Mouse (Mus musculus): ENCODE results near the gene Dbndd1. TPM values are rescaled to one million over a fixed set of nuclear protein-coding genes. Genes with fewer than 3 reads are reported as not detected.

Gene Dbndd1
- polyA plus RNA-seq, 1 experiment from 2014 or later: 1.6 TPM

Other genes starting within 250 kb of the Dbndd1 start
- gene Fanca, start 196.9 kb downstream of the Dbndd1 start, polyA plus RNA-seq (2014; fragmentation: Nextera tagmentation; extraction: Ambion mirVana): 39.7 and 46.8 TPM in 2 replicates
- 6.5 and 6.7 TPM in 2 replicates for gene Spire2, start 182.8 kb downstream of the Dbndd1 start, polyA plus RNA-seq (2014; fragmentation: Nextera tagmentation; extraction: Ambion mirVana)
- 136 and 147 TPM in 2 replicates for gene Tcf25, start 141.7 kb downstream of the Dbndd1 start, polyA plus RNA-seq (2014; fragmentation: Nextera tagmentation; extraction: Ambion mirVana)
- 0.04 and 0.06 TPM in 2 replicates for gene Mc1r, start 108.4 kb downstream of the Dbndd1 start, polyA plus RNA-seq (2014; fragmentation: Nextera tagmentation; extraction: Ambion mirVana)
- 6.0 and 6.9 TPM in 2 replicates for gene Tubb3, start 104.0 kb downstream of the Dbndd1 start, polyA plus RNA-seq (2014; fragmentation: Nextera tagmentation; extraction: Ambion mirVana)
- 27.0 and 32.7 TPM in 2 replicates for gene Def8, start 91.9 kb downstream of the Dbndd1 start, polyA plus RNA-seq (2014; fragmentation: Nextera tagmentation; extraction: Ambion mirVana)
- gene Afg3l1, start 37.6 kb downstream of the Dbndd1 start, polyA plus RNA-seq (2014; fragmentation: Nextera tagmentation; extraction: Ambion mirVana): 42.2 and 43.0 TPM in 2 replicates
- gene Gas8, start 3.4 kb upstream of the Dbndd1 start, polyA plus RNA-seq (2014; fragmentation: Nextera tagmentation; extraction: Ambion mirVana): 13.7 and 15.5 TPM in 2 replicates
- gene Rhou, start 138.5 kb upstream of the Dbndd1 start, polyA plus RNA-seq (2014; fragmentation: Nextera tagmentation; extraction: Ambion mirVana): 4.8 and 4.9 TPM in 2 replicates

Measured in liver, embryonic 11.5 days (tissue).